Mouse (Mus musculus): ENCODE measurements around the gene Ddx47.

DNA sequence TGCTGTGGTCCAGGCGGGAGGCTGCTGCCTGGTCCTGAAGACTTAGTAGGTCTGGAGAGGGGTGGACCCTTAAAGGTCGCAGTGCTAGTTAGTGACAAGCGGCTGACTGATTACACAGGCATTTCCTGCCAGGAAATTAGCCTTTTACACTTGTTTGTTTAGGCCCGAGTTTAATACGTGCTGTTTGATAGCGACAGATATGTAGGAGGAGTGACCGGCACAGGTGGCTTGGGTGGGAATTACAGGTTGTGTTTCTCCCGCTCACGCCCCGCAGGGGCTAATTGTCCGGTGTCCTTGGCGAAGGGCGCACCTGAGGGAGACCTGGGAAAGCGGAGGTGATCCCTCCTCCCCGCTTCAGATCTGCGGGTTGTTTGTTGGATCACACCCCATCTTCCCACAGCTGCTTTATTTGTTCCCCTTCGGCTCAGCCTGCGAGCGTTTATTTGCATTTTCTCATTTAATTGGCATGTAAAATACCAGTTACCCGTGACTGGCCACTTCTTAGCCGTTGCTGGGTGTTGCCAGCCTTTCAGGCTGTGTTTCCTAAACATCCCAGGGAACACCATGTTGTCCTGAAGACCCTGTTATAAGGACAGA is 29.0 kb downstream of the Ddx47 start:
- TF ChIP-seq CTCF (conservative IDR thresholded peaks at IDR 0.05; ENCODE audit: low read length), result no peak
- TF ChIP-seq POU5F1 (IDR thresholded peaks at IDR 0.05; ENCODE audit: borderline replicate concordance, low read length), result no peak
- TF ChIP-seq NANOG (IDR thresholded peaks at IDR 0.05; ENCODE audit: borderline replicate concordance, low read length), result no peak; the same call in 1 of the 2 replicates
